9 mouse cellular contexts compared by ENCODE assay signal in the genomic region with DNA sequence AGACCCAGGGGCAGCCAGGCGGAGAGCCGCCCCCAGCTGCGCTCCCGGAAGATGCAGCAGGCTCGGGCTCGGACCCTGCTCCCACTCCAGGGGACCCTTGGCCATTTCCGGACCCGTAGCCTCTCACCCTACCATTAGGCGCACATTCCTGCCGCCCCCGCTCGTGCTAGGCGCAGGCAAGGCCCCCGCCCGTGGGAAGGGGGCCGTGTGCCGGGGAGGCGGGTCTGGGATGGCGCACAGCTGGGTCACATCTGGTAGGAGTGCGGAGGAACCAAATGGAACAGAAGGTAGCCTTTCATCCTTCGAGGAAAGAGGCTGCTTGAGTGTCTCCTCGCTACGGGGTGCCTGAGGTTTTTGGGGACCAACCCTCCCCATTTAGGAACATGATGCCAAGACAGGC. TPM values are rescaled to one million over a fixed set of nuclear protein-coding genes. Genes with fewer than 3 reads are reported as not detected.
DNase-seq lines count a peak whose midpoint lies in the region; ATAC-seq and TF ChIP-seq lines count a peak whose summit lies in the region.
"Had no signal": no experiment of that assay in that cellular context is flagged by ENCODE, and none has a peak within 500 bp of the region (broad histone marks: within the 10 kb centered on the region; RNA-seq: fewer than 3 reads in every experiment).

No protein-coding gene starts in this region.

- H3K4me3 ChIP-seq in forebrain, postnatal 0 days (ENCODE audit: low read depth, low read length), result peak overlapping the region; percentile 49
- H3K4me3 ChIP-seq in limb, embryonic 11.5 days (ENCODE audit: low read depth, low read length), result peak overlapping the region; percentile 40

- H3K27ac ChIP-seq in forebrain, postnatal 0 days (ENCODE audit: low read depth, low read length), result no peak overlapping the region
- no peak overlapping the region for H3K27ac ChIP-seq in limb, embryonic 11.5 days (replicated peaks; ENCODE audit: low read depth, low read length)

- H3K9ac ChIP-seq in forebrain, postnatal 0 days, result peak overlapping the region; percentile 56; the same call in 1 of the 2 replicates
- H3K9ac ChIP-seq in limb, embryonic 11.5 days (ENCODE audit: low read length), result 0 out of 2 replicates have a peak overlapping the region, but pooled peaks have one; percentile 27

- H3K4me1 ChIP-seq in forebrain, postnatal 0 days (ENCODE audit: insufficient read depth), result peaks cover 12% of the 10 kb centered on the region
- peaks cover 34% of the 10 kb centered on the region for H3K4me1 ChIP-seq in limb, embryonic 11.5 days (ENCODE audit: control insufficient read depth, insufficient read depth, low read length)

- peak overlapping the region; percentile 97 for H3K4me2 ChIP-seq in forebrain, postnatal 0 days (ENCODE audit: low read depth)
- H3K4me2 ChIP-seq in limb, embryonic 11.5 days (ENCODE audit: low read depth, severe bottlenecking), result peak overlapping the region; percentile 70

- intact Hi-C loops in left cerebral cortex, postnatal 36 days (cut with DNase I), result loop anchor here (10.0 kb wide), 1 partner anchor 262 kb away; no protein-coding TSS in a partner anchor

- DNase-seq in lung, postnatal 10 days, result peak; percentile 51
- DNase-seq in lung, postnatal 25 days (ENCODE audit: low spot score), result no peak
- DNase-seq in forebrain, postnatal 0 days, result no peak
- DNase-seq in limb, embryonic 11.5 days (ENCODE audit: low spot score), result peak; percentile 65
- peak; percentile 49 for DNase-seq in retina, postnatal 1 day
- DNase-seq in frontal cortex, postnatal 10 days (ENCODE audit: low spot score in 2 of 2), result no peak
- DNase-seq in right cerebral cortex, postnatal 25 days, result no peak
- no peak for DNase-seq in left cerebral cortex, postnatal 36 days (ENCODE audit: low spot score in 2 of 2)

- no peak for TF ChIP-seq CTCF in forebrain, postnatal 0 days (IDR thresholded peaks at IDR 0.05; ENCODE audit: low read depth)

- H3K9me3 ChIP-seq in forebrain, postnatal 0 days (ENCODE audit: low read length), result no peaks in the 10 kb centered on the region
- H3K9me3 ChIP-seq in limb, embryonic 11.5 days (ENCODE audit: control insufficient read depth, low read length), result no peaks in the 10 kb centered on the region

- no peak for ATAC-seq in forebrain, postnatal 0 days
- no peak for ATAC-seq in limb, embryonic 11.5 days (ENCODE audit: insufficient number of reproducible peaks, low FRiP score, low TSS enrichment, low read depth)

- 3% methylated on average over 23 of the region's 23 CpGs for WGBS in forebrain, postnatal 0 days
- under 1% methylated on average over 23 of the region's 23 CpGs for WGBS in limb, embryonic 11.5 days

- H3K36me3 ChIP-seq in forebrain, postnatal 0 days (ENCODE audit: insufficient read depth), result no peaks in the 10 kb centered on the region
- no peaks in the 10 kb centered on the region for H3K36me3 ChIP-seq in limb, embryonic 11.5 days (ENCODE audit: control insufficient read depth, insufficient read depth, low read length)

- H3K27me3 ChIP-seq in forebrain, postnatal 0 days (ENCODE audit: insufficient read depth, low read length), result peaks cover 25% of the 10 kb centered on the region
- peaks cover 40% of the 10 kb centered on the region for H3K27me3 ChIP-seq in limb, embryonic 11.5 days (ENCODE audit: control insufficient read depth, insufficient read depth, low read length)

RNA-seq across cellular contexts. Expression of gene Lfng, which starts 0.7 kb away (rescaled TPM):
- total RNA-seq in forebrain, postnatal 0 days (2014; rRNA removed), result 39.4 and 53.7 TPM in 2 replicates
- polyA plus RNA-seq in forebrain, postnatal 0 days (2015; fragmentation: Nextera tagmentation; extraction: Ambion mirVana), result 19.2 and 23.0 TPM in 2 replicates
- 9.0 and 10.8 TPM in 2 replicates for polyA plus RNA-seq in limb, embryonic 11.5 days (2014; fragmentation: Nextera tagmentation; extraction: Ambion mirVana)
- 10 to 100 TPM; 22.6 to 23.6 TPM for total RNA-seq in left cerebral cortex, postnatal 36 days (2021)

RNA-seq across cellular contexts. Expression of gene Grifin, which starts 41.5 kb away (rescaled TPM):
- total RNA-seq in forebrain, postnatal 0 days (2014; rRNA removed), result not detected in 2 replicates
- polyA plus RNA-seq in forebrain, postnatal 0 days (2015; fragmentation: Nextera tagmentation; extraction: Ambion mirVana), result 0.36 TPM in 1 of 2 replicates, not detected in the other
- not detected in 2 replicates for polyA plus RNA-seq in limb, embryonic 11.5 days (2014; fragmentation: Nextera tagmentation; extraction: Ambion mirVana)
- total RNA-seq in left cerebral cortex, postnatal 36 days (2021), result under 1 TPM in 1 of 2 experiments, not detected in 1; 0.94 TPM
- polyA plus RNA-seq: large intestine, adult 2 months had no signal

RNA-seq across cellular contexts. Expression of gene Ttyh3, which starts 42.4 kb away (rescaled TPM):
- total RNA-seq in forebrain, postnatal 0 days (2014; rRNA removed), result 114 and 163 TPM in 2 replicates
- 65.0 and 67.9 TPM in 2 replicates for polyA plus RNA-seq in forebrain, postnatal 0 days (2015; fragmentation: Nextera tagmentation; extraction: Ambion mirVana)
- 51.4 and 58.3 TPM in 2 replicates for polyA plus RNA-seq in limb, embryonic 11.5 days (2014; fragmentation: Nextera tagmentation; extraction: Ambion mirVana)
- 100 to 1,000 TPM; 257 to 267 TPM for total RNA-seq in left cerebral cortex, postnatal 36 days (2021)

Comparison
In these comparisons a context has a peak if more than half of its experiments do, and no peak if none do; other contexts are left out.
1. DNase-seq: peak in lung, postnatal 10 days (single experiment), limb, embryonic 11.5 days (single experiment) and retina, postnatal 1 day (single experiment); none in lung, postnatal 25 days (single experiment), forebrain, postnatal 0 days (single experiment), frontal cortex, postnatal 10 days (0 of 2), right cerebral cortex, postnatal 25 days (single experiment) and left cerebral cortex, postnatal 36 days (0 of 2).